Mouse (Mus musculus): ENCODE results near the gene Ftl1.

Ftl1 gene

GRCm38 (mm10) chr7:45408949-45409348, 50.7 kb downstream of the Ftl1 start:
- peaks cover 78% of the 10 kb centered on the region for H3K27me3 ChIP-seq (ENCODE audit: insufficient read depth, low read length)
- H3K9me3 ChIP-seq (ENCODE audit: low read length): no peaks in the 10 kb centered on the region
- TF ChIP-seq POU5F1 (IDR thresholded peaks at IDR 0.05; ENCODE audit: borderline replicate concordance, low read length) (no peak), CTCF (conservative IDR thresholded peaks at IDR 0.05; ENCODE audit: low read length) (no peak), NANOG (IDR thresholded peaks at IDR 0.05; ENCODE audit: borderline replicate concordance, low read length) (no peak)
- no peak overlapping the region for H3K4me3 ChIP-seq (replicated peaks; ENCODE audit: low read length)
- H3K36me3 ChIP-seq (ENCODE audit: insufficient read depth, low read length): no peaks in the 10 kb centered on the region
- H3K4me1 ChIP-seq (replicated peaks; ENCODE audit: low read depth, low read length): peaks cover 52% of the 10 kb centered on the region

- peaks cover 51% of the 10 kb centered on the region for H3K4me1 ChIP-seq (replicated peaks; ENCODE audit: low read depth, low read length)
- H3K36me3 ChIP-seq (ENCODE audit: insufficient read depth, low read length): no peaks in the 10 kb centered on the region
- H3K9me3 ChIP-seq (ENCODE audit: low read length): no peaks in the 10 kb centered on the region
- TF ChIP-seq POU5F1 (IDR thresholded peaks at IDR 0.05; ENCODE audit: borderline replicate concordance, low read length) (no peak), NANOG (IDR thresholded peaks at IDR 0.05; ENCODE audit: borderline replicate concordance, low read length) (no peak), CTCF (conservative IDR thresholded peaks at IDR 0.05; ENCODE audit: low read length) (no peak)
- peaks cover 78% of the 10 kb centered on the region for H3K27me3 ChIP-seq (ENCODE audit: insufficient read depth, low read length)
- H3K4me3 ChIP-seq (replicated peaks; ENCODE audit: low read length): no peak overlapping the region
Observed at GRCm38 (mm10) chr7:45408351-45408750, 51.3 kb downstream of the Ftl1 start.

Data from E14TG2a.4 (cell line).